Mouse (Mus musculus): ENCODE results near the gene Smyd3.

GRCm38 (mm10) chr1:179462376-179462775 is 55.5 kb downstream of the Smyd3 start:
- no peak for TF ChIP-seq POLR2A (IDR thresholded peaks at IDR 0.05; ENCODE audit: insufficient read depth, low read depth, low read length)
- no peak for TF ChIP-seq CTCF (IDR thresholded peaks at IDR 0.05; ENCODE audit: insufficient read depth, low read depth, low read length)

Data from olfactory bulb, adult 2 months (tissue).